Mouse (Mus musculus) lung, adult 18-20 months (tissue): ENCODE data around the gene H2-M10.3.
"Not testable (repeated sequence)": the region's sequence is repeated elsewhere in the genome, so short reads cannot be mapped to it uniquely, and the experiment has no call there.

Source experiments
- DNase-seq, 2 experiments: peaks; one replicate each; pipeline ENCODE4 v3.0.0; 2022; ENCODE audit warnings: mixed read lengths in 2 of 2

Gene H2-M10.3

GRCm38 (mm10) chr17:36368317-36368716, at the start of gene H2-M10.3:
TSS of gene H2-M10.3 (minus strand) at chr17:36368417.
- not testable (repeated sequence) for DNase-seq

GRCm38 (mm10) chr17:36417416-36417815, 49.2 kb upstream of the H2-M10.3 start:
- no peak for DNase-seq

- no peak for DNase-seq
These were observed 47.2 kb upstream of the H2-M10.3 start for GRCm38 (mm10) chr17:36415407-36415806.

- DNase-seq: no peak
These were observed 46.1 kb upstream of the H2-M10.3 start for GRCm38 (mm10) chr17:36414361-36414760.

GRCm38 (mm10) chr17:36389907-36390306, 21.7 kb upstream of the H2-M10.3 start:
- no peak for DNase-seq

- not testable (repeated sequence) for DNase-seq
These were observed 5.8 kb downstream of the H2-M10.3 start for GRCm38 (mm10) chr17:36362404-36362803.

- DNase-seq: peak; percentile 15 to 22
These were observed 10.7 kb downstream of the H2-M10.3 start for GRCm38 (mm10) chr17:36357512-36357911.

GRCm38 (mm10) chr17:36355763-36356162, 12.5 kb downstream of the H2-M10.3 start:
- DNase-seq: no peak

- peak; percentile 7 to 14 for DNase-seq
These were observed 12.9 kb downstream of the H2-M10.3 start for GRCm38 (mm10) chr17:36355343-36355742.

GRCm38 (mm10) chr17:36326055-36326454, 42.2 kb downstream of the H2-M10.3 start, which contains the start of gene H2-M10.1:
TSS of gene H2-M10.1 (minus strand) at chr17:36326155.
- no peak for DNase-seq

GRCm38 (mm10) chr17:36315689-36316253, 52.4 kb downstream of the H2-M10.3 start:
- DNase-seq: no peak

- peak; percentile 66 to 67 for DNase-seq
These were observed 53.1 kb downstream of the H2-M10.3 start for GRCm38 (mm10) chr17:36315041-36315688.
